Mouse (Mus musculus) liver, embryonic 11.5 days (tissue): ENCODE results near the gene Cdc45. TPM values are rescaled to one million over a fixed set of nuclear protein-coding genes. Genes with fewer than 3 reads are reported as not detected.
A peak's percentile ranks its signal among the peaks of the same experiment; 100 is the strongest.
"Not testable (repeated sequence)": the region's sequence is repeated elsewhere in the genome, so short reads cannot be mapped to it uniquely, and the experiment has no call there.

Experiments
- ATAC-seq: fragments of 200-750 bp; cut with Nextera tagmentation; replicated peaks from 2 replicates; pipeline ENCODE4 v1.8.0; 2017; ENCODE audit warnings: moderate number of reproducible peaks, mild to moderate bottlenecking, moderate TSS enrichment, moderate library complexity; ENCODE audit not compliant: low FRiP score
- DNase-seq: peaks from one replicate; pipeline ENCODE4 v3.0.0-alpha.2; 2017; ENCODE audit warnings: low spot score
- H3K27ac ChIP-seq: fragments of 300-500 bp; sonication (generic); 2 replicates; pipeline ENCODE4 v1.5.1; 2014; ENCODE audit warnings: mild to moderate bottlenecking, low read depth, low read length, control low read depth
- H3K27me3 ChIP-seq: fragments of 300-500 bp; sonication (generic); replicated peaks from 2 replicates; pipeline ENCODE4 v1.6.1; 2014; ENCODE audit warnings: low read length, mixed read lengths; ENCODE audit not compliant: control insufficient read depth, insufficient read depth
- H3K36me3 ChIP-seq: fragments of 300-500 bp; sonication (generic); 2 replicates; pipeline ENCODE4 v1.6.1; 2014; ENCODE audit warnings: mild to moderate bottlenecking, low read length, moderate library complexity, mixed read lengths; ENCODE audit not compliant: control insufficient read depth, insufficient read depth
- H3K4me1 ChIP-seq: fragments of 300-500 bp; sonication (generic); replicated peaks from 2 replicates; pipeline ENCODE4 v1.6.1; 2014; ENCODE audit warnings: low read length, mixed read lengths; ENCODE audit not compliant: control insufficient read depth, insufficient read depth
- H3K4me2 ChIP-seq: fragments of 300-500 bp; sonication (generic); 2 replicates; pipeline ENCODE4 v1.6.1; 2014; ENCODE audit warnings: mild to moderate bottlenecking, control low read depth, moderate library complexity
- H3K4me3 ChIP-seq: fragments of 300-500 bp; sonication (generic); 2 replicates; pipeline ENCODE4 v1.5.1; 2014; ENCODE audit warnings: low read depth, low read length, control low read depth
- H3K9ac ChIP-seq: fragments of 300-500 bp; sonication (generic); 2 replicates; pipeline ENCODE4 v1.6.1; 2014; ENCODE audit warnings: low read depth, low read length, control low read depth
- H3K9me3 ChIP-seq: fragments of 300-500 bp; sonication (generic); 2 replicates; pipeline ENCODE4 v1.6.1; 2016; ENCODE audit warnings: low read length, inconsistent platforms, mixed read lengths; ENCODE audit not compliant: control insufficient read depth
- WGBS: fragments of 180-500 bp; shearing (Covaris S2); extraction: QIAGEN DNeasy Blood & Tissue Kit; methylation state at CpG from one replicate; pipeline ENCODE4 v1.1.7; 2014; 5-methylcytosine and 5-hydroxymethylcytosine counted together
- polyA plus RNA-seq: library from polyadenylated mRNA; unstranded; fragments of >200 nt; fragmentation: Nextera tagmentation; extraction: Ambion mirVana; gene quantifications from 2 replicates; pipeline ENCODE4 v1.2.1, GENCODE M21; 2014

Gene Cdc45
- polyA plus RNA-seq = 66.7 and 76.8 TPM in 2 replicates

DNA sequence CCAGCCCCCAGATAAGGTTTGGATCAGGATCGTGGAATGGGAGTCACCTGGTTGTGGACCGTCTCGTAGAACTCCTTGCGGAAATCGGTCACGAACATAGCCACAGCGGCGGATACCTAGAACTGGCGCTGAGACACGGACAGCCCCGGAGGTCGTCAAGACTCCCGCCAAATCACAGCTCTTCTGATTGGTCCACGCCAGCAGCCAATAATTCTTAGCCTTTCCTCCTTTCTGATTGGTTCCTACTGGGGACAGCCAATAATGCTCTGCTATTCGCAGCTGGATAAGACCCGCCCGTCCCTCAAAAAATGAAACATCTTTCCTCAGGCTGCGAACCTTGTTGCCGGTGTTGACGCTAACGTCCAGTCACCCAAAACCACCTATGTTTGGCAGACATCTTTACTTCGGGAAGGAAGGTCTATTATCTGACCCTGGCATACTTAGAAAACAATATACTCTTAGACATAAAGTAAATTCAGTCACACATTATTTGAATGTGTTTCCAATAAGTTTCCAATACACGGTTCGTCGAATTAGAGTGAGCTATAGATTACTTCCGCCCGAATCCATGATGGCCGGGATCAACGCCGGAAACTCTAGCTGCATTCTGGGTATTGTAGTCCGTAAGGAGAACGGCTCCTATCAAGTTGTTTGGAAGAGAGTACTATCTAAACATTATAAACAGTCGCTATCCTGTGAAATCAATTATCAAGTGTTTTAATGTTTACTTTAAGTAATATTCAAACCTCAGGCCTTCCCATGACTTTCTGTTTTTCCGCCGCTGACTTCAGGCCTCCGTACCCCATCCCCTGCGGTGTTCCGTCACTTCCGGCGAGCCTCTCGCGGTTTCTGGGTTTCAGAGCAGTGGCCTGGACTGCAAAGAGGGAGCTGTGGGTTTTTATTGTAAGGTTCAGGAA is at the start of gene Cdc45, which contains the start of gene Ufd1:
Gene Cdc45 (minus strand): TSS at position 520 of the 917 bp plus-strand sequence.
Gene Ufd1 (plus strand): TSS at position 312 of the 917 bp plus-strand sequence.
- Histone ChIP-seq H3K9me3 (no peaks in the 10 kb centered on the region), H3K27me3 (no peaks in the 10 kb centered on the region), H3K4me3 (peak within 1 kb of the TSS; percentile 68), H3K27ac (peak within 1 kb of the TSS; percentile 71), H3K9ac (peak within 1 kb of the TSS; percentile 88), H3K4me2 (peak within 1 kb of the TSS; percentile 91), H3K4me1 (peaks cover 8% of the 10 kb centered on the region; the same call in 1 of the 2 replicates), H3K36me3 (peaks cover 26% of the 10 kb centered on the region)
- under 1% methylated on average over 42 of the region's 42 CpGs for WGBS
- DNase-seq (peak; percentile 85), ATAC-seq (peak; percentile 94)

DNA sequence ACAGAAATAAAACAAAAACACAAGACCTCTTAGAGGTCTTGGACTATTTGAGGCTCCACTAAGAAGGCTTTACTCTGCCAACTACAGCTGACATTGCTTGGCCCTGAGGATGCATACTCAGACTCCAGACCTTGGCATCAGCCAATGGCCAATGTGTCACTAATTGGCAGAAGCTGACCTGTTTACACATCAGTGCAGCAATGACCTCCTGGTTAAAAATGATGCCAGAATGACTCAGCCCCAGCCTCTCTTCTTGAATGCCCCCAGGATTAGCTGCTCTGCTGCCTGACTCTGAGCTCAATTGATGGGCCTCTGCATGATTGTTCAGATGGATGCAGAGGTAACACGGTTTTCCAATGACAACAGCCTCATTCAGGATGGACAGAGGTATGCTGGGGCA is 48.4 kb upstream of the Cdc45 start:
- H3K4me3 ChIP-seq = no peak overlapping the region
- H3K27me3 ChIP-seq = no peaks in the 10 kb centered on the region
- no peak for ATAC-seq
- H3K27ac ChIP-seq = no peak overlapping the region
- DNase-seq = no peak
- 55% methylated on average over 1 of the region's 1 CpGs for WGBS
- H3K9me3 ChIP-seq = peaks cover 6% of the 10 kb centered on the region; the same call in 1 of the 2 replicates
- no peaks in the 10 kb centered on the region for H3K36me3 ChIP-seq
- H3K4me1 ChIP-seq = no peaks in the 10 kb centered on the region
- H3K9ac ChIP-seq = no peak overlapping the region
- H3K4me2 ChIP-seq = no peak overlapping the region

DNA sequence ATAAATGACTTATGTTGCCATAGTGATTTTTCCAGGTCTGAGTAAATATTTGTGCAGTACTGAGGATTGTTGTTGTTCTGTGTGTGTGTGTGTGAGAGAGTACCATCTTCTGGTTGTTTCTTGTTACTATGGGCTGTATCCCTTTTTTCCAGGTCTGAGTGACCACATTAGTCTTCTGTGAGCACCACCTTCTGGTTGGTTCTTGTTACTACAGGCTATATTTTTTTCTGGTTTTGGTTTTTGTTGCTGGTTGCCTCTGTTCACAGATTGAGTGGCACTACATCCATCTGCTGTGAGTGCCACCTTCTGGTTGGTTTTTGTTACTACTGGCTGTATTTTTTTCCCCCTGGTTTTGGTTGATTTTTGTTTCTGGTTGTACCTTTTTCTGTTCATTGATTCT is 46.8 kb upstream of the Cdc45 start:
- no peaks in the 10 kb centered on the region for H3K27me3 ChIP-seq
- no peaks in the 10 kb centered on the region for H3K4me1 ChIP-seq
- H3K4me3 ChIP-seq = no peak overlapping the region
- H3K4me2 ChIP-seq = no peak overlapping the region
- ATAC-seq (no peak), DNase-seq (no peak)
- H3K9ac ChIP-seq = no peak overlapping the region
- no peak overlapping the region for H3K27ac ChIP-seq
- H3K36me3 ChIP-seq = no peaks in the 10 kb centered on the region
- peaks cover 6% of the 10 kb centered on the region; the same call in 1 of the 2 replicates for H3K9me3 ChIP-seq

DNA sequence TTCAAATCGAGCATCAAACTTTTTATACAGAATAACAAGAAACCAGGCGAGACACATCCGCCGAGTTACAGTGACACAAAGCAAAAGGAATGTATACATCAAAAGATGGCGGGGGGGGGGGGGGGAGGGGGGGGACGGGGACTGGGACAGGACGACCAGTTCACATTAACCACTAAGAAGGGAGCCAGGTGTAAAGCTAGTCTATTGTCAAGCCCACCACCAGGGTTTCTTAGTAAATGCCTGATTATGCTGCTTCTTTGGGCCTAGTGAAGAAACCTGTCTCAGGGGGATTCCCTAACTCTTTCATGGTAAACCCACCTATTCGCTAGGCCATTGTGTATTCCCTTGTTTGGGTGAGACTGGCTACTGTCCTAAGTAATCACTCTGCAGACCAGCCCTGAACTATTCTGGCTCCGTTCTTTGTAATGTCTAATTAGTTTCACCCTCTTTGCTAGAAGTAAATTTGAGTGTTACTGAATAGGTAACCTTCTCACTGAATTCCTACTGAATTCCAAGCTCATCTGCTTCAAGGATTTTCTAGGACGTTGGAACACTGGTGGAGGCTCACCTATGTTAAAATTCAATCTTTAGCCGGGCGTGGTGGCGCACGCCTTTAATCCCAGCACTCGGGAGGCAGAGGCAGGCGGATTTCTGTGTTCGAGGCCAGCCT is 37.9 kb upstream of the Cdc45 start:
- not testable (repeated sequence) for H3K4me3 ChIP-seq, H3K27me3 ChIP-seq

DNA sequence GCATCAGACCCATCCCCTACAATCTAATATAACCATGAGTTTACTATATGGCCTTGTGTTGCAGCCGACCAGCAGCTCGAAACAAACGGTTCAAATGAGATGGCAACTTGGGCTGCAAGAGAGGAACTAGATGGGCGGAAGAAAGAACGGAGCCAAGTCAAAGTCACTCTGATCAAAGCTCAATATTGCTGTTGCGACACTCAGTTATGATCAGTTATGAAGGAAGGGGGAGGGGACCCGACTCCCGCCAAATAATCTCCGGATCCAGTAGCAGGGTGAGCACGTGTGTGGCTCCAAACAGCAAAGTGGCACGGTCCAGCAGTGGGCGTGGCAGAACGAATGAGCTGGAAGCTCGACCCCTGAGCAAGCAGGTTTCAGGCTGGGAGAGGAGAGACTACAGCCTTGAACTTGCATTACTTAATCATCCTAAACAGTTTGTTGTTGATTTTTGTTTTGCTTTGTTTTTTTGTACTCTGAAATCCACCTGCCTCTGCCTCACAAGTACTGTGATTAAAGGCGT is 34.6 kb upstream of the Cdc45 start:
- ATAC-seq (no peak), DNase-seq (no peak)
- WGBS = 84% methylated on average over 15 of the region's 15 CpGs
- no peak overlapping the region for H3K4me3 ChIP-seq
- H3K9ac ChIP-seq = no peak overlapping the region
- no peak overlapping the region for H3K4me2 ChIP-seq
- H3K27me3 ChIP-seq = no peaks in the 10 kb centered on the region
- no peaks in the 10 kb centered on the region for H3K4me1 ChIP-seq
- H3K27ac ChIP-seq = no peak overlapping the region
- H3K9me3 ChIP-seq = no peaks in the 10 kb centered on the region
- no peaks in the 10 kb centered on the region for H3K36me3 ChIP-seq

More for the DNA sequence above, 37.9 kb upstream of the Cdc45 start:
- not testable (repeated sequence) for H3K9ac ChIP-seq, ATAC-seq, H3K9me3 ChIP-seq, H3K27ac ChIP-seq, H3K4me2 ChIP-seq, DNase-seq, H3K36me3 ChIP-seq, H3K4me1 ChIP-seq
- 87% methylated on average over 16 of the region's 17 CpGs for WGBS

DNA sequence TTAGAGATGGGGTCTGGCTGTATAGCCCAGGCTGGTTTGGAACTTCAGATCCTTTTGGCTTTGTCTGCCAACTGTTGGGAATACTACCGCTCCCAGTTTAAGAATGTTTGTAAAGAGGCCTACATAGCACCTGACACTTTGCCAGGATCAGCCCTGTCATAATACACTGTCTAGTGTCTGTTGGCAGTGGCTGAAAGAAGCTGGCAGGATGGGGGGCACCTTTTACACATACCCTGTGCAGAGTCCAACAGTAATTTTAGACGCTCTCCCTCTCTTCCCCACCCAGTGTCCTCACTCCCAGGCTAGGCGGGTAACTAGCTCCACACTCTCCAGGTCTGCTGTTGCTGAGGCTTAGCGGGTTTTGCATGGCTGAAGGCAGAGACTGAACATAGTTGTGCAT is 26.6 kb upstream of the Cdc45 start:
- WGBS = 91% methylated on average over 4 of the region's 4 CpGs
- H3K36me3 ChIP-seq = peaks cover 14% of the 10 kb centered on the region; the same call in 1 of the 2 replicates
- no peak for ATAC-seq
- no peaks in the 10 kb centered on the region for H3K9me3 ChIP-seq
- DNase-seq = no peak
- no peak overlapping the region for H3K27ac ChIP-seq
- H3K4me3 ChIP-seq = no peak overlapping the region
- H3K4me2 ChIP-seq = no peak overlapping the region
- H3K27me3 ChIP-seq = no peaks in the 10 kb centered on the region
- H3K4me1 ChIP-seq = no peaks in the 10 kb centered on the region
- H3K9ac ChIP-seq = no peak overlapping the region

DNA sequence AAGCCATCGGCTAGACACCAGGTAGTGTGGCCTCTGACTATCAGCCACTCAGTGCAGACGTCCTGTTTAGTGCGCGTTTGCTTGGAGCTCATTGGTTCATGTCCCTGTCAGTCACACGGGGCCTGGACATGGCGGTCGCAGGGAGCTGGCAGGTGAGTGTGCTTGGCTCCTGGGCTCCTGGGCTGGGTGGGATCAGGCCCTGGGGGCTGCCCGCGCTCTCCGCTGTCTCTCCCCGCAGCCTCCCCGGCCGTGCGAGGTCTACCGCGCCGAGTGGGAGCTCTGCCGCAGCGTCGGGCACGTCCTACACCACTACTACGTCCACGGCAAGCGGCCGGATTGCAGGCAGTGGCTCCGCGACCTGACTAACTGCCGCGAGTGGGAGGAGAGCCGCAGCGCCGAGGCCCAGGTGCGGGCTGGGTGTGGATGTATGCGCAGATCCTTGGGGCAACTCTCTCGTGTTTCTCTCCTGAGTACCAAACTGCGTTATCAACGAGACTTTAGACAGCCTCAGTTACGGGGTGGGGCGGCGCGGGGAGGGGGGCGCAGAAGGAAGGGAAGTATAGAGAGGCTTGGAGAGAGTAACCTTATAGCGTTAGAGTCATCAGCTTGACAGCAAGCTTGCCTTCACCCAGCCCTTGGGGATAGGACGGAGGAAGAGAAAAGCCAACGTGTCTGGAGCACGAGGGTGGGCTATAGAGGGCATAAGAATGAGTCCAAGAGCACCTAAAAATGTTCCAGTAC is 24.9 kb upstream of the Cdc45 start, which contains the start of the genes 2510002D24Rik and Gm28539:
Gene 2510002D24Rik (plus strand): TSS at position 111 of the 741 bp plus-strand sequence.
Gene Gm28539 (plus strand): TSS at position 117 of the 741 bp plus-strand sequence.
- Histone ChIP-seq H3K27ac (peak within 1 kb of the TSS; percentile 70), H3K4me3 (peak within 1 kb of the TSS; percentile 89), H3K4me1 (no peaks in the 10 kb centered on the region), H3K4me2 (peak within 1 kb of the TSS; percentile 85), H3K27me3 (no peaks in the 10 kb centered on the region), H3K36me3 (peaks cover 18% of the 10 kb centered on the region), H3K9me3 (no peaks in the 10 kb centered on the region), H3K9ac (peak within 1 kb of the TSS; percentile 98)
- peak; percentile 99 for ATAC-seq
- WGBS = under 1% methylated on average over 46 of the region's 46 CpGs
- peak; percentile 89 for DNase-seq

DNA sequence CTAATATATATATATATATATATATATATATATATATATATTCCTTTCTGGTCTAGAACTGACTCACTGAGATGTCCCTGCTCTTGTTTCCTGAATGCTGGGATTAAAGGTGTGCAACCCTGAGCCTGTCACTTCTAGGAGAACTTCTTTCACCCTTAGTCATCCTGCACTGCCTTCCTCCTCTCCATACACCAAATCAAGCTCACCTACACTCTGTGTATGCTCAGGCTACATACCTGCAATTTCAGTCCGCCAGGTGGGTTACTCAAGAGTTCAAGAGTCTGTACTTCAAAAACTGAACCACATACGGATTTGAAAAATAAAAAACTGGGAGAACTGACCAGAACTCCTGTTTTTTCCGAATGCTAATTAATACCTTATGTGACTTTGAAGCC is 24.3 kb upstream of the Cdc45 start:
- H3K9ac ChIP-seq = peak overlapping the region; percentile 98; the same call in 1 of the 2 replicates
- H3K27ac ChIP-seq = no peak overlapping the region
- ATAC-seq = peak; percentile 32; the same call in 1 of the 2 replicates
- H3K27me3 ChIP-seq = no peaks in the 10 kb centered on the region
- no peaks in the 10 kb centered on the region for H3K4me1 ChIP-seq
- peak overlapping the region; percentile 89 for H3K4me3 ChIP-seq
- peak overlapping the region; percentile 85 for H3K4me2 ChIP-seq
- peaks cover 20% of the 10 kb centered on the region for H3K36me3 ChIP-seq
- DNase-seq = no peak
- H3K9me3 ChIP-seq = no peaks in the 10 kb centered on the region
- 23% methylated on average over 3 of the region's 3 CpGs for WGBS
